Mouse (Mus musculus): ENCODE results near the gene Cep295nl.

- TF ChIP-seq POLR2A (IDR thresholded peaks at IDR 0.05; ENCODE audit: extremely low read depth, insufficient read depth, low read length) (no peak), CTCF (IDR thresholded peaks at IDR 0.05; ENCODE audit: extremely low read depth, insufficient read depth, low read length) (no peak)
These were observed 43.5 kb downstream of the Cep295nl start for GRCm38 (mm10) chr11:118298810-118299209.
